Mouse (Mus musculus) left cerebral cortex, adult 9 months (tissue): ENCODE measurements around the gene Birc5.

Source experiments
- DNase-seq, 2 experiments: peaks; one replicate each; pipeline ENCODE4 v3.0.0; 2022; ENCODE audit warnings: low spot score in 2 of 2

The Birc5 gene

GRCm38 (mm10) chr11:117855360-117855759 lies 6.3 kb downstream of the Birc5 start:
- no peak for DNase-seq

GRCm38 (mm10) chr11:117855975-117856374 lies 6.9 kb downstream of the Birc5 start:
- no peak for DNase-seq

GRCm38 (mm10) chr11:117857462-117857861 lies 8.4 kb downstream of the Birc5 start:
- no peak for DNase-seq

GRCm38 (mm10) chr11:117858392-117858791 lies 9.3 kb downstream of the Birc5 start:
- DNase-seq: no peak

- no peak for DNase-seq
Measured at GRCm38 (mm10) chr11:117860601-117861000, 11.6 kb downstream of the Birc5 start, which contains the start of gene Tmem235. TSS of gene Tmem235 (plus strand) at chr11:117860752.

- no peak for DNase-seq
Measured at GRCm38 (mm10) chr11:117863174-117863856, 14.3 kb downstream of the Birc5 start.

- no peak for DNase-seq
Measured at GRCm38 (mm10) chr11:117864805-117865204, 15.8 kb downstream of the Birc5 start.

- DNase-seq: no peak
Measured at GRCm38 (mm10) chr11:117865988-117866387, 16.9 kb downstream of the Birc5 start.

GRCm38 (mm10) chr11:117870688-117871365 lies 21.8 kb downstream of the Birc5 start:
- DNase-seq: peak in 1 of 2 experiments; percentile 85

GRCm38 (mm10) chr11:117871376-117871775 lies 22.3 kb downstream of the Birc5 start:
- DNase-seq: no peak

GRCm38 (mm10) chr11:117871911-117872584 lies 23.0 kb downstream of the Birc5 start:
- DNase-seq: no peak

- DNase-seq: peak in 1 of 2 experiments; percentile 81
Measured at GRCm38 (mm10) chr11:117872861-117873608, 24.0 kb downstream of the Birc5 start, which contains the start of gene Tha1. TSS of gene Tha1 (minus strand) at chr11:117873481.

- DNase-seq: no peak
Measured at GRCm38 (mm10) chr11:117874419-117874818, 25.4 kb downstream of the Birc5 start.

GRCm38 (mm10) chr11:117875681-117876080 lies 26.6 kb downstream of the Birc5 start:
- no peak for DNase-seq

GRCm38 (mm10) chr11:117877917-117878745 lies 29.1 kb downstream of the Birc5 start:
- DNase-seq: peak in 1 of 2 experiments; percentile 48

GRCm38 (mm10) chr11:117878892-117879291 lies 29.8 kb downstream of the Birc5 start:
- peak in 1 of 2 experiments; percentile 31 for DNase-seq

- DNase-seq: no peak
Measured at GRCm38 (mm10) chr11:117879676-117880075, 30.6 kb downstream of the Birc5 start.

- DNase-seq: no peak
Measured at GRCm38 (mm10) chr11:117880336-117880976, 31.4 kb downstream of the Birc5 start.

- DNase-seq: no peak
Measured at GRCm38 (mm10) chr11:117880977-117881358, 31.9 kb downstream of the Birc5 start.

- DNase-seq: no peak
Measured at GRCm38 (mm10) chr11:117881787-117882186, 32.7 kb downstream of the Birc5 start.
